Mouse (Mus musculus): ENCODE results near the gene Styx. TPM values are rescaled to one million over a fixed set of nuclear protein-coding genes. Genes with fewer than 3 reads are reported as not detected.

Gene Styx
- polyA plus RNA-seq, 1 experiment from 2014 or later = 57.5 TPM

DNA sequence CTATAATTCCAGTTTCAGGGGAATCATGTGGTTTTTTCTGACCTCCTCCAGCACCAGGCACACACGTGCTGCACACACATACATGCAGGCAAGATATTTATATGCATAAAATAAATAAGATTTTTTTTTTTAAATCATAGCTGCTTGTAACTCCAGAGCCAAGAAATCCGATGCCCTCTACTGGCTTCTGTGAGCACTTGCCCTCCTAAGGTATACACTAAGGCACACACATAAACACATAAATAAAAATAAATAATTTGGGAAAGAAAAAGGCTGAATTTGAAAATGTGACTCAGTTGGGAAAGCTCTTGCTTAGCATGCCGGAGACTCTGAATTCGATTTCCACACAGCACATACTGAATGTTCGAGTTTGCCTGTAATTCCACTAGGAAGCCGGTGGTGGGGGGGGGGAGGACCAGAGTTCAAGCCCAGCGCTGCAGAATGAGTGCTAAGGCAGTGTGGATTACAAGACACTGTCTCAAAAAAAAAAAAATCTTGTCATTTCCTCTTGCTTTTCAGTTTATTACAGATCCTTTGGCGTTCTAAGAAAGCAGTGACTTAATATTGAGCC is 21.8 kb upstream of the Styx start:
- WGBS = 11% methylated on average over 8 of the region's 8 CpGs
- peak overlapping the region; percentile 79 for H3K4me3 ChIP-seq (ENCODE audit: low read length)
- peak overlapping the region; percentile 59 for H3K4me2 ChIP-seq (ENCODE audit: low read depth, low read length)
- 0 out of 2 replicates have a peak, but pooled peaks cover 2% of the 10 kb centered on the region for H3K4me1 ChIP-seq (replicated peaks; ENCODE audit: control insufficient read depth, insufficient read depth, low read length)
- H3K27me3 ChIP-seq (ENCODE audit: control insufficient read depth, insufficient read depth, low read depth, low read length) = no peaks in the 10 kb centered on the region
- peaks cover 13% of the 10 kb centered on the region for H3K36me3 ChIP-seq (ENCODE audit: control insufficient read depth, insufficient read depth, low read length)
- H3K27ac ChIP-seq (ENCODE audit: low read length) = 0 out of 2 replicates have a peak overlapping the region, but pooled peaks have one; percentile 45
- peak; percentile 8 for ATAC-seq (ENCODE audit: low read depth)
- peak overlapping the region; percentile 11; the same call in 1 of the 2 replicates for H3K9ac ChIP-seq (ENCODE audit: low read length)
- H3K9me3 ChIP-seq (ENCODE audit: control insufficient read depth, low read length) = no peaks in the 10 kb centered on the region

DNA sequence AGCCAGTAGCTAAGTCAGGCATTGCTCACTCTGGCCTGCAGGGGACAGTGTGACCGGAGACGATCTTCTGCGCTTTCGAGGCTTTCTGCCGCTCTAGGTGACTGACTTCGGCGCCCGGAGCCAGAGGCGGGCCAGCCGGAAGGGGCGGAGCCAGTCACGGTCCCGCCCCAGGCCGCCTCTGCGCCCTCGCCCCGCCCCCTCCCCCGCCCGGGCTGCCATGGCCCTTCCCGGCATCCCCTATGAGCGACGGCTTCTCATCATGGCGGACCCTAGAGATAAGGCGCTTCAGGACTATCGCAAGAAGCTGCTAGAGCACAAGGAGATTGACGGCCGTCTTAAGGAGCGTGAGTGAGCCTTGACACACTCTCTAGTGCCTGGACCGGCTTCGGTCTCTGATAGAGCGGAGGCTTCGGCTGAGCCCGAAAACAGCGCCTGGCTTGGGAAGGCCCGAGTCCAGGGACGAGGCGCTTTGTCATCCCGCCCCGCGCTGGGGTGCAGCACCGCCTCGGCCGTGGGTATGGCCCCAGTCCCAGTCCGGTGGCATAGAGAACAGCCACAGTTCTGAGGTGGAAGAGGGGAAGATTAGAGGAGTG is 21.2 kb upstream of the Styx start, which contains the start of gene Psmc6:
Gene Psmc6, plus strand, starts transcription at position 200 of the 593 bp plus-strand sequence.
- H3K4me3 ChIP-seq (ENCODE audit: low read length) = peak within 1 kb of the TSS; percentile 79
- no peaks in the 10 kb centered on the region for H3K27me3 ChIP-seq (ENCODE audit: control insufficient read depth, insufficient read depth, low read depth, low read length)
- H3K9ac ChIP-seq (ENCODE audit: low read length) = peak within 1 kb of the TSS; percentile 95
- H3K27ac ChIP-seq (ENCODE audit: low read length) = peak within 1 kb of the TSS; percentile 70
- WGBS = under 1% methylated on average over 44 of the region's 44 CpGs
- peak; percentile 99 for ATAC-seq (ENCODE audit: low read depth)
- peaks cover 15% of the 10 kb centered on the region for H3K36me3 ChIP-seq (ENCODE audit: control insufficient read depth, insufficient read depth, low read length)
- peak within 1 kb of the TSS; percentile 59 for H3K4me2 ChIP-seq (ENCODE audit: low read depth, low read length)
- no peaks in the 10 kb centered on the region for H3K9me3 ChIP-seq (ENCODE audit: control insufficient read depth, low read length)
- H3K4me1 ChIP-seq (replicated peaks; ENCODE audit: control insufficient read depth, insufficient read depth, low read length) = 0 out of 2 replicates have a peak, but pooled peaks cover 2% of the 10 kb centered on the region

DNA sequence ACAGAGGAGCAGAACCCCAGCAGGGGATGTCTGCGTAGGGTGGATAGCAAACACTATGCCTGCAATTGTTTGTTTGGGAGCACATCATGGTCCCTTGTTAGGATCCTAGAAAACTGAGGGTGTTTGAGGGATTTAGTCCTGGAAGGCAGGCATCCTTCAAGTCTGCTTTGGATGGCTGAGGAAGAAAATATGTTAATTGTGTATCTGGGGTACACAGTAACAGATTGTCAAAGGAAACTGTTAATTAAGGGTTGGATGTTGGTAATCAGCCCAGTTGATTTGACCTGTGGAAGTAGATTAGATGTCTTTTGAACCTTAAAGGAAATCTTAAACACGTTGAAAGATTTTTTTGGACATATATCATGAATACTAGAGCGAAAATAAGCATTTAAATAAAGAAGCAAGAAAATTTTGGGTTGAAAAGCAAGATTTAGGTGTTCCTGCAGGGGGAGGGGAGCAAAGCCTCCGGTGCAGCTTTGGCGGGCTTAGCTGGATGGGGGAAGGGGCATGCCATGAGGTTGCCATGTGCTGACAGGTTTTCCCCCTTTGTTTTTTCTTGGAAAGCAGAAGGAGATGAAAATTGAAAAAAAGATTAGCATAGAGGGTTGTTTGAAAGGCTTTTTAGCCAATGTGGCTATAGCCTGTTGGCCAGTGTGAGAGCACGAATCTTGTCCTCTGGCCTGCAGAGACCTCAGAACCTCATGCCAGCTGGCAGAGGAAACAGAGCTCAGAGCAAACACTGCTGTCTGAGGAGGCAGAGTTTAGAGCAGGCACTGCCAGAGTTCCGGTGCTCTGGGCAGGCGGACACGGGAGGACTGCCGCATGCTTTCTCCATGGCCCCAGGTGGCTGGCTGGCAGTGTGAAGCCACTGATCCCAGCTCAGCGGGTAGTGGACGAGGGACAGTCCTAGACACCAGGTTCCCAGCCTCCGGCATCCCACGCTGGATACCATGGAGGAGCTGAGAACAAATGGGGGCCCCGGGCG is 13.6 kb downstream of the Styx start:
- no peaks in the 10 kb centered on the region for H3K27me3 ChIP-seq (ENCODE audit: control insufficient read depth, insufficient read depth, low read depth, low read length)
- H3K9ac ChIP-seq (ENCODE audit: low read length) = no peak overlapping the region
- ATAC-seq (ENCODE audit: low read depth) = no peak
- H3K4me3 ChIP-seq (ENCODE audit: low read length) = no peak overlapping the region
- H3K36me3 ChIP-seq (ENCODE audit: control insufficient read depth, insufficient read depth, low read length) = peaks cover 11% of the 10 kb centered on the region
- WGBS = 77% methylated on average over 16 of the region's 16 CpGs
- H3K4me1 ChIP-seq (replicated peaks; ENCODE audit: control insufficient read depth, insufficient read depth, low read length) = no peaks in the 10 kb centered on the region
- no peaks in the 10 kb centered on the region for H3K9me3 ChIP-seq (ENCODE audit: control insufficient read depth, low read length)
- H3K4me2 ChIP-seq (ENCODE audit: low read depth, low read length) = no peak overlapping the region
- no peak overlapping the region for H3K27ac ChIP-seq (ENCODE audit: low read length)

DNA sequence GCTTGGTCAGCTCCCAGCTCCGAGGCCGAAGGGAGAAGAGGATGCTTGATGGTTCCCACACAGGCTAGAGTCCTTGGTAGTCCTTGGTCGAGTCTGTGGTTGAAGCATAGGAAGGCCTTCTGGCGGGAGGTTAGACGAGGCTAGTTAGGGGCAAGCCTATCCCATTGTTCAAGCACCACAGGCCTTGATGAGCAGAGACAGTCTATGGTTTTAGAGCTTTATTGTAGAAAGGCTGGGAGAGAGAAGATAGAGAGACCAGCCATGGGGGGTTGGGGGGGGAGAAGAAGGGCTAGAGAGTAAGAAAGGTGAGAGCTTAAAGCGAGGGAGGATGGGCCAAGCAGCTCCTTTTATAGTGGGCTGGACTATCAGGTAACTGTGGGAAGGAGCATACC is 14.3 kb downstream of the Styx start:
- no peak overlapping the region for H3K27ac ChIP-seq (ENCODE audit: low read length)
- no peak for ATAC-seq (ENCODE audit: low read depth)
- H3K36me3 ChIP-seq (ENCODE audit: control insufficient read depth, insufficient read depth, low read length) = peaks cover 17% of the 10 kb centered on the region
- H3K4me3 ChIP-seq (ENCODE audit: low read length) = no peak overlapping the region
- H3K4me1 ChIP-seq (replicated peaks; ENCODE audit: control insufficient read depth, insufficient read depth, low read length) = no peaks in the 10 kb centered on the region
- no peaks in the 10 kb centered on the region for H3K27me3 ChIP-seq (ENCODE audit: control insufficient read depth, insufficient read depth, low read depth, low read length)
- 83% methylated on average over 6 of the region's 6 CpGs for WGBS
- no peak overlapping the region for H3K9ac ChIP-seq (ENCODE audit: low read length)
- H3K4me2 ChIP-seq (ENCODE audit: low read depth, low read length) = no peak overlapping the region
- H3K9me3 ChIP-seq (ENCODE audit: control insufficient read depth, low read length) = no peaks in the 10 kb centered on the region

- H3K9me3 ChIP-seq (ENCODE audit: control insufficient read depth, low read length) = no peaks in the 10 kb centered on the region
- no peak overlapping the region for H3K9ac ChIP-seq (ENCODE audit: low read length)
- H3K36me3 ChIP-seq (ENCODE audit: control insufficient read depth, insufficient read depth, low read length) = peaks cover 13% of the 10 kb centered on the region; the same call in 1 of the 2 replicates
- H3K4me2 ChIP-seq (ENCODE audit: low read depth, low read length) = no peak overlapping the region
- no peak overlapping the region for H3K27ac ChIP-seq (ENCODE audit: low read length)
- H3K27me3 ChIP-seq (ENCODE audit: control insufficient read depth, insufficient read depth, low read depth, low read length) = no peaks in the 10 kb centered on the region
- 69% methylated on average over 3 of the region's 3 CpGs for WGBS
- no peak overlapping the region for H3K4me3 ChIP-seq (ENCODE audit: low read length)
- no peak for ATAC-seq (ENCODE audit: low read depth)
- H3K4me1 ChIP-seq (replicated peaks; ENCODE audit: control insufficient read depth, insufficient read depth, low read length) = no peaks in the 10 kb centered on the region
Observed at GRCm38 (mm10) chr14:45378771-45379170, 27.9 kb downstream of the Styx start.

DNA sequence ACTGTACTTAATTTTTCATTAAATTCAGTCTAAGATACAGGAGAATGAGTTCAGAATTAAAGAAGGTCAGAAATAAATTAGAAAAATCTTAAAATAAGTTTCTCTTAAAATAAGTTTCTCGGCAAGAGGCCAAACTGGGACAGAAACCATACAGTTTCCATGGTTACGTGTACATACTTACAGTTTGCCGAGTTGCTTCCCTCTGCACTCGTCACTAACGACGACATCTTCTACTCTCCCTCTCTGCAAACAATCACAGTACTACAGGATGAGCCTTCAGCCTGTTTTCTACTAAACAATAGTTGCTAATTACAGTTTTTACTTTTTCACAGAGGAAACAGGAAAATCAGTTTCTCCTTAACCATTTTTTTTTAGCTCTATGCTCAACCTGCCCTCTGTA is 29.9 kb downstream of the Styx start:
- Histone ChIP-seq H3K9me3 (ENCODE audit: control insufficient read depth, low read length) (no peaks in the 10 kb centered on the region), H3K27me3 (ENCODE audit: control insufficient read depth, insufficient read depth, low read depth, low read length) (no peaks in the 10 kb centered on the region), H3K4me1 (replicated peaks; ENCODE audit: control insufficient read depth, insufficient read depth, low read length) (no peaks in the 10 kb centered on the region), H3K27ac (ENCODE audit: low read length) (no peak overlapping the region), H3K4me2 (ENCODE audit: low read depth, low read length) (no peak overlapping the region), H3K36me3 (ENCODE audit: control insufficient read depth, insufficient read depth, low read length) (peaks cover 13% of the 10 kb centered on the region; the same call in 1 of the 2 replicates), H3K9ac (ENCODE audit: low read length) (no peak overlapping the region), H3K4me3 (ENCODE audit: low read length) (no peak overlapping the region)
- no peak for ATAC-seq (ENCODE audit: low read depth)
- 63% methylated on average over 6 of the region's 6 CpGs for WGBS

- H3K4me3 ChIP-seq (ENCODE audit: low read length) = no peak overlapping the region
- H3K27me3 ChIP-seq (ENCODE audit: control insufficient read depth, insufficient read depth, low read depth, low read length) = no peaks in the 10 kb centered on the region
- no peaks in the 10 kb centered on the region for H3K9me3 ChIP-seq (ENCODE audit: control insufficient read depth, low read length)
- no peak overlapping the region for H3K27ac ChIP-seq (ENCODE audit: low read length)
- 78% methylated on average over 4 of the region's 4 CpGs for WGBS
- H3K4me1 ChIP-seq (replicated peaks; ENCODE audit: control insufficient read depth, insufficient read depth, low read length) = peaks cover 6% of the 10 kb centered on the region
- no peak overlapping the region for H3K9ac ChIP-seq (ENCODE audit: low read length)
- peaks cover 13% of the 10 kb centered on the region; the same call in 1 of the 2 replicates for H3K36me3 ChIP-seq (ENCODE audit: control insufficient read depth, insufficient read depth, low read length)
- ATAC-seq (ENCODE audit: low read depth) = no peak
- H3K4me2 ChIP-seq (ENCODE audit: low read depth, low read length) = no peak overlapping the region
Observed at GRCm38 (mm10) chr14:45382912-45383311, 32.0 kb downstream of the Styx start.

GRCm38 (mm10) chr14:45385596-45385995 is 34.7 kb downstream of the Styx start:
- Histone ChIP-seq H3K9me3 (ENCODE audit: control insufficient read depth, low read length) (no peaks in the 10 kb centered on the region), H3K4me1 (replicated peaks; ENCODE audit: control insufficient read depth, insufficient read depth, low read length) (peaks cover 7% of the 10 kb centered on the region), H3K4me3 (ENCODE audit: low read length) (no peak overlapping the region), H3K27ac (ENCODE audit: low read length) (no peak overlapping the region), H3K4me2 (ENCODE audit: low read depth, low read length) (no peak overlapping the region), H3K36me3 (ENCODE audit: control insufficient read depth, insufficient read depth, low read length) (no peaks in the 10 kb centered on the region; the same call in 1 of the 2 replicates), H3K27me3 (ENCODE audit: control insufficient read depth, insufficient read depth, low read depth, low read length) (no peaks in the 10 kb centered on the region), H3K9ac (ENCODE audit: low read length) (no peak overlapping the region)
- ATAC-seq (ENCODE audit: low read depth) = no peak
- WGBS = 96% methylated on average over 2 of the region's 2 CpGs

GRCm38 (mm10) chr14:45387480-45387879 is 36.6 kb downstream of the Styx start:
- no peaks in the 10 kb centered on the region for H3K9me3 ChIP-seq (ENCODE audit: control insufficient read depth, low read length)
- H3K4me3 ChIP-seq (ENCODE audit: low read length) = peak overlapping the region; percentile 77
- ATAC-seq (ENCODE audit: low read depth) = no peak
- H3K36me3 ChIP-seq (ENCODE audit: control insufficient read depth, insufficient read depth, low read length) = no peaks in the 10 kb centered on the region
- no peak overlapping the region; the same call in 1 of the 2 replicates for H3K27ac ChIP-seq (ENCODE audit: low read length)
- H3K4me1 ChIP-seq (replicated peaks; ENCODE audit: control insufficient read depth, insufficient read depth, low read length) = peaks cover 7% of the 10 kb centered on the region
- peak overlapping the region; percentile 88; the same call in 1 of the 2 replicates for H3K9ac ChIP-seq (ENCODE audit: low read length)
- WGBS = 12% methylated on average over 2 of the region's 2 CpGs
- no peaks in the 10 kb centered on the region for H3K27me3 ChIP-seq (ENCODE audit: control insufficient read depth, insufficient read depth, low read depth, low read length)
- H3K4me2 ChIP-seq (ENCODE audit: low read depth, low read length) = peak overlapping the region; percentile 62

Data from lung, embryonic 16.5 days (tissue).